Mouse (Mus musculus) liver, adult 2 months (tissue): ENCODE measurements around the gene Kiss1. TPM values are rescaled to one million over a fixed set of nuclear protein-coding genes. Genes with fewer than 3 reads are reported as not detected.
A peak's percentile ranks its signal among the peaks of the same experiment; 100 is the strongest.

Experiments used
- DNase-seq: peaks from one replicate; pipeline ENCODE4 v3.0.0-alpha.2; 2011; ENCODE audit warnings: low read depth, low spot score; ENCODE audit errors: extremely low read depth
- H3K27ac ChIP-seq: fragments of 200-500 bp; replicated peaks from 2 replicates; pipeline ENCODE4 v1.5.1; 2012; ENCODE audit warnings: low read depth, mild to moderate bottlenecking, control low read depth, inconsistent platforms, low read length; ENCODE audit not compliant: insufficient read depth
- H3K27me3 ChIP-seq: fragments of 200-500 bp; 2 replicates; pipeline ENCODE4 v1.6.1; 2012; ENCODE audit warnings: mild to moderate bottlenecking, moderate library complexity, low read length, inconsistent platforms; ENCODE audit not compliant: control insufficient read depth, insufficient read depth
- H3K36me3 ChIP-seq: fragments of 200-500 bp; 2 replicates; pipeline ENCODE4 v1.6.1; 2012; ENCODE audit warnings: low read length, inconsistent platforms; ENCODE audit not compliant: control insufficient read depth, insufficient read depth
- H3K4me1 ChIP-seq: fragments of 200-500 bp; 2 replicates; pipeline ENCODE4 v1.6.1; 2011; ENCODE audit warnings: low read length; ENCODE audit not compliant: control insufficient read depth, insufficient read depth
- H3K4me3 ChIP-seq: fragments of 200-500 bp; 2 replicates; pipeline ENCODE4 v1.5.1; 2011; ENCODE audit warnings: low read depth, mild to moderate bottlenecking, control low read depth, low read length, moderate library complexity; ENCODE audit not compliant: insufficient read depth
- H3K79me2 ChIP-seq: fragments of 200-500 bp; 2 replicates; pipeline ENCODE4 v1.6.1; 2012; ENCODE audit warnings: inconsistent platforms, mild to moderate bottlenecking, low read length, moderate library complexity; ENCODE audit not compliant: control insufficient read depth, insufficient read depth
- H3K9ac ChIP-seq: fragments of 200-500 bp; 2 replicates; pipeline ENCODE4 v1.6.1; 2012; ENCODE audit warnings: low read depth, mild to moderate bottlenecking, control low read depth, inconsistent platforms, low read length
- CTCF ChIP-seq: fragments of 200-500 bp; IDR thresholded peaks from 2 replicates; pipeline ENCODE4 v1.5.1; 2011; ENCODE audit warnings: low read depth, low read length, control low read depth
- POLR2A ChIP-seq: fragments of 200-500 bp; IDR thresholded peaks from 2 replicates; pipeline ENCODE4 v1.6.1; 2011; ENCODE audit warnings: low read length, control low read depth; ENCODE audit not compliant: insufficient read depth; ENCODE audit errors: extremely low read depth
- WGBS: fragments of 180-500 bp; shearing (Covaris S2); methylation state at CpG from one replicate; pipeline ENCODE4 v1.1.7; 2018; 5-methylcytosine and 5-hydroxymethylcytosine counted together
- polyA plus RNA-seq: library from polyadenylated mRNA; depleted of rRNA; stranded (reverse); fragments of >200 nt; gene quantifications from 2 replicates; pipeline ENCODE4 v1.2.3, GENCODE M21; 2012
- total RNA-seq: library from RNA; depleted of rRNA; stranded (reverse); fragments of >200 nt; gene quantifications from 2 replicates; pipeline ENCODE4 v1.2.3, GENCODE M21; 2014

Gene Kiss1
- total and polyA plus RNA-seq, 2 experiments: not detected

- Histone ChIP-seq H3K27me3 (no peaks in the 10 kb centered on the region), H3K9ac (no peak overlapping the region), H3K36me3 (peaks cover 5% of the 10 kb centered on the region; the same call in 1 of the 2 replicates), H3K79me2 (no peaks in the 10 kb centered on the region), H3K4me1 (peaks cover 5% of the 10 kb centered on the region; the same call in 1 of the 2 replicates), H3K4me3 (no peak overlapping the region), H3K27ac (no peak overlapping the region)
- TF ChIP-seq CTCF (no peak), POLR2A (no peak)
- peak; percentile 45 for DNase-seq
- 70% methylated on average over 11 of the region's 11 CpGs for WGBS
Measured at GRCm38 (mm10) chr1:133279632-133280093, 42.0 kb upstream of the Kiss1 start.

- Histone ChIP-seq H3K4me3 (no peak overlapping the region), H3K79me2 (no peaks in the 10 kb centered on the region), H3K36me3 (peaks cover 3% of the 10 kb centered on the region; the same call in 1 of the 2 replicates), H3K27me3 (no peaks in the 10 kb centered on the region), H3K27ac (no peak overlapping the region), H3K4me1 (peaks cover 9% of the 10 kb centered on the region; the same call in 1 of the 2 replicates), H3K9ac (no peak overlapping the region)
- 88% methylated on average over 2 of the region's 2 CpGs for WGBS
- no peak for DNase-seq
- TF ChIP-seq POLR2A: no peak
- TF ChIP-seq CTCF: no peak
Measured at GRCm38 (mm10) chr1:133280537-133280936, 41.1 kb upstream of the Kiss1 start.

- Histone ChIP-seq H3K27ac (peak overlapping the region; percentile 90), H3K79me2 (no peaks in the 10 kb centered on the region; the same call in 1 of the 2 replicates), H3K27me3 (no peaks in the 10 kb centered on the region), H3K4me3 (no peak overlapping the region), H3K4me1 (peaks cover 35% of the 10 kb centered on the region), H3K9ac (peak overlapping the region; percentile 50; the same call in 1 of the 2 replicates), H3K36me3 (peaks cover 8% of the 10 kb centered on the region; the same call in 1 of the 2 replicates)
- TF ChIP-seq CTCF (no peak), POLR2A (no peak)
- 35% methylated on average over 7 of the region's 7 CpGs for WGBS
- DNase-seq: peak; percentile 88
Measured at GRCm38 (mm10) chr1:133285907-133286306, 35.8 kb upstream of the Kiss1 start.

GRCm38 (mm10) chr1:133287051-133287450, 34.6 kb upstream of the Kiss1 start:
- no peak for DNase-seq
- H3K4me3 ChIP-seq: no peak overlapping the region
- peak overlapping the region; percentile 24; the same call in 1 of the 2 replicates for H3K9ac ChIP-seq
- H3K27me3 ChIP-seq: no peaks in the 10 kb centered on the region
- TF ChIP-seq CTCF: no peak
- no peak for TF ChIP-seq POLR2A
- H3K27ac ChIP-seq: peak overlapping the region; percentile 77
- no peaks in the 10 kb centered on the region; the same call in 1 of the 2 replicates for H3K79me2 ChIP-seq
- 87% methylated on average over 4 of the region's 4 CpGs for WGBS
- H3K4me1 ChIP-seq: peaks cover 35% of the 10 kb centered on the region
- peaks cover 8% of the 10 kb centered on the region; the same call in 1 of the 2 replicates for H3K36me3 ChIP-seq

GRCm38 (mm10) chr1:133287880-133288279, 33.8 kb upstream of the Kiss1 start:
- WGBS: 20% methylated on average over 12 of the region's 12 CpGs
- peaks cover 35% of the 10 kb centered on the region for H3K4me1 ChIP-seq
- H3K27ac ChIP-seq: peak overlapping the region; percentile 77
- DNase-seq: peak; percentile 99
- H3K36me3 ChIP-seq: peaks cover 14% of the 10 kb centered on the region
- TF ChIP-seq CTCF: no peak
- TF ChIP-seq POLR2A: no peak
- no peak overlapping the region for H3K4me3 ChIP-seq
- no peaks in the 10 kb centered on the region for H3K27me3 ChIP-seq
- H3K79me2 ChIP-seq: no peaks in the 10 kb centered on the region; the same call in 1 of the 2 replicates
- H3K9ac ChIP-seq: peak overlapping the region; percentile 0; the same call in 1 of the 2 replicates

- Histone ChIP-seq H3K27me3 (no peaks in the 10 kb centered on the region), H3K4me3 (no peak overlapping the region), H3K79me2 (no peaks in the 10 kb centered on the region; the same call in 1 of the 2 replicates), H3K4me1 (peaks cover 24% of the 10 kb centered on the region), H3K36me3 (peaks cover 33% of the 10 kb centered on the region), H3K27ac (no peak overlapping the region), H3K9ac (no peak overlapping the region)
- TF ChIP-seq CTCF (no peak), POLR2A (no peak)
- WGBS: 93% methylated on average over 6 of the region's 6 CpGs
- no peak for DNase-seq
Measured at GRCm38 (mm10) chr1:133291888-133292287, 29.8 kb upstream of the Kiss1 start.
